Mouse (Mus musculus): Measurements from ENCODE around the gene Sult2a5.

Gene Sult2a5

DNA sequence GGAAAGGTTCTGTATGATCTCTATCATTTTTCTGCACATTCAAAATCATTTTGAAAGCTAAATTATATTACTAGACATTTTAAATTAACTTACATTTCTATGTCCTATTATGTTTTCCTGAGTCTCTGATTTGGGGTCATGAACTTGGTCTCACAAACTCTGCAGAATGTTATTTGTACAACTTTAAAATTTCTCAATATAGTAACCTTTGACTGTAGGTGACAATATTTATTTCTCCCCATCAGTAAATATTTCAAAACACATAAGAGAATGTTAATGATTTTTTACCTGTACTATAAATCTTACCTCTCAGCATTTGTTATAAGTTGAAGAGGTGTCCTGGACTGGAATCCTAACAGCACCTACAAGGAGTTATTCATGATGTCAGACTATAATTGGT is at the start of gene Sult2a5:
TSS of gene Sult2a5 (plus strand) at position 301 of the 400 bp plus-strand sequence.
- DNase-seq (ENCODE audit: low spot score in 2 of 2): no peak

Data from spleen, postnatal 10 days (tissue).